Mouse (Mus musculus): ENCODE measurements around the gene Aco2.
"Not testable (repeated sequence)": the region's sequence is repeated elsewhere in the genome, so short reads cannot be mapped to it uniquely, and the experiment has no call there.

Gene Aco2

GRCm38 (mm10) chr15:81879531-81880401 lies 7.7 kb downstream of the Aco2 start:
- no peak for DNase-seq (ENCODE audit: low spot score in 2 of 2)

GRCm38 (mm10) chr15:81882348-81882747 lies 10.2 kb downstream of the Aco2 start:
- DNase-seq (ENCODE audit: low spot score in 2 of 2): no peak

GRCm38 (mm10) chr15:81885418-81885934 lies 13.4 kb downstream of the Aco2 start:
- no peak for DNase-seq (ENCODE audit: low spot score in 2 of 2)

GRCm38 (mm10) chr15:81886795-81887550 lies 14.9 kb downstream of the Aco2 start:
- DNase-seq (ENCODE audit: low spot score in 2 of 2): no peak

- DNase-seq (ENCODE audit: low spot score in 2 of 2): no peak
These were observed 17.1 kb downstream of the Aco2 start for GRCm38 (mm10) chr15:81889175-81889574.

- DNase-seq (ENCODE audit: low spot score in 2 of 2): no peak
These were observed 19.2 kb downstream of the Aco2 start for GRCm38 (mm10) chr15:81891140-81891802.

GRCm38 (mm10) chr15:81891822-81892580 lies 19.9 kb downstream of the Aco2 start:
- no peak for DNase-seq (ENCODE audit: low spot score in 2 of 2)

- no peak for DNase-seq (ENCODE audit: low spot score in 2 of 2)
These were observed 21.9 kb downstream of the Aco2 start for GRCm38 (mm10) chr15:81894002-81894401.

GRCm38 (mm10) chr15:81896407-81896806 lies 24.3 kb downstream of the Aco2 start:
- no peak for DNase-seq (ENCODE audit: low spot score in 2 of 2)

- DNase-seq (ENCODE audit: low spot score in 2 of 2): no peak
These were observed 25.6 kb downstream of the Aco2 start for GRCm38 (mm10) chr15:81897607-81898285.

- DNase-seq (ENCODE audit: low spot score in 2 of 2): no peak
These were observed 26.6 kb downstream of the Aco2 start for GRCm38 (mm10) chr15:81898751-81899150.

- peak; percentile 24 to 81 for DNase-seq (ENCODE audit: low spot score in 2 of 2)
These were observed 32.8 kb downstream of the Aco2 start for GRCm38 (mm10) chr15:81904939-81905338.

- no peak for DNase-seq (ENCODE audit: low spot score in 2 of 2)
These were observed 35.8 kb downstream of the Aco2 start for GRCm38 (mm10) chr15:81907953-81908352.

GRCm38 (mm10) chr15:81908767-81909166 lies 36.7 kb downstream of the Aco2 start:
- DNase-seq (ENCODE audit: low spot score in 2 of 2): not testable (repeated sequence)

GRCm38 (mm10) chr15:81912498-81912897 lies 40.4 kb downstream of the Aco2 start:
- no peak for DNase-seq (ENCODE audit: low spot score in 2 of 2)

GRCm38 (mm10) chr15:81914668-81915067 lies 42.6 kb downstream of the Aco2 start:
- DNase-seq (ENCODE audit: low spot score in 2 of 2): no peak

GRCm38 (mm10) chr15:81915663-81916062 lies 43.6 kb downstream of the Aco2 start:
- DNase-seq (ENCODE audit: low spot score in 2 of 2): no peak

GRCm38 (mm10) chr15:81917201-81917600 lies 45.1 kb downstream of the Aco2 start:
- DNase-seq (ENCODE audit: low spot score in 2 of 2): no peak

- DNase-seq (ENCODE audit: low spot score in 2 of 2): peak; percentile 52 to 83
These were observed 45.7 kb downstream of the Aco2 start for GRCm38 (mm10) chr15:81917621-81918463.

GRCm38 (mm10) chr15:81919062-81919461 lies 47.0 kb downstream of the Aco2 start:
- DNase-seq (ENCODE audit: low spot score in 2 of 2): no peak

Measured in thymus, postnatal 10 days (tissue).